Mouse (Mus musculus): ENCODE data around the gene Sycn. TPM values are rescaled to one million over a fixed set of nuclear protein-coding genes. Genes with fewer than 3 reads are reported as not detected.

Gene Sycn
- polyA plus RNA-seq, 1 experiment from 2014 or later: not detected

DNA sequence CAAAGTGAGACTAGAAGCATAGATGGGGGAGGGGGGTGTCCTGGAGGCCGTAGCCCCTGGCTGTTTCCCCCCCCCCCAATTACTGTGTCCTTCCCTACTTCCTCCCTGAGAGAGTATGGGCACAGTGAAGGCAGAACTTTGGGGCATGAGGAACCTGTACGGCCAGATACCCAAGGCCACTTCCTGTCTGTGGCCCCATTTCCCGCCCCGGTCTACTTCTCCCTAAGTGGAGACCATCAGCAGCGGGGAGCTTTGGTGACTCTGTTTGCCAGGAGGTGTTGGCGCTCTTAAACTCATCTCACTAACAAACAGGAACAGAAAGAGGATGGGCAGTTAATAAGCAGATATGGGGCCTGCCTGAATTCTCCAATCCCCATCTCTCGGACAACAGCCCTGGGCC lies 6.9 kb downstream of the Sycn start:
- no peak overlapping the region for H3K27ac ChIP-seq (ENCODE audit: low read depth, low read length)
- no peak overlapping the region for H3K4me3 ChIP-seq (ENCODE audit: low read depth, low read length)
- no peak overlapping the region for H3K4me2 ChIP-seq
- DNase-seq (ENCODE audit: low spot score, missing footprints) (no peak), ATAC-seq (ENCODE audit: low FRiP score) (no peak)
- WGBS: 70% methylated on average over 7 of the region's 7 CpGs
- peaks cover 15% of the 10 kb centered on the region for H3K4me1 ChIP-seq (ENCODE audit: control insufficient read depth, insufficient read depth, low read length)
- no peak overlapping the region for H3K9ac ChIP-seq (ENCODE audit: low read length)
- H3K27me3 ChIP-seq (ENCODE audit: control insufficient read depth, insufficient read depth, low read length): peaks cover 18% of the 10 kb centered on the region
- H3K36me3 ChIP-seq (ENCODE audit: control insufficient read depth, insufficient read depth, low read length): no peaks in the 10 kb centered on the region
- no peaks in the 10 kb centered on the region; the same call in 1 of the 2 replicates for H3K9me3 ChIP-seq (ENCODE audit: control insufficient read depth, low read length)

DNA sequence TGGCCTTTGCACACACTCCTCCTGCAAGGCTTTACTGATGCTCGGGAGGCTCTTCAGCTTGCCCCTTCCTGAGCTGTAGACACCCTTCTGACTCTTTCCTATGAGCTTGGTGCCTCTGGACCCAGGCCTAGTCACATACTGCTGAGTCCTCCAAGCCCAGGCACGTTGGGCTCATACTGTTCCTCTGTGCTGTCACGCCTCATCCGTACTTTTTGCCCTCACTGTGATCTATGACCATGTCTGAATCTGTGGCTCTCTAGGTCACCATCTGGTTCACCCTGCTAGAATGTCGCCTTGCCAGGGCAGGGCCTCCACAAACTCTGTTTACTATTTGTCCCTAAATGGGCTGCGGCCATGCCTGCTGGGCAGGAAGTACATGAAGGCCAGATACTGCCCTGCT lies 12.4 kb downstream of the Sycn start:
- 94% methylated on average over 6 of the region's 6 CpGs for WGBS
- Histone ChIP-seq H3K4me2 (no peak overlapping the region), H3K4me3 (ENCODE audit: low read depth, low read length) (no peak overlapping the region), H3K9ac (ENCODE audit: low read length) (no peak overlapping the region), H3K27me3 (ENCODE audit: control insufficient read depth, insufficient read depth, low read length) (no peaks in the 10 kb centered on the region), H3K27ac (ENCODE audit: low read depth, low read length) (no peak overlapping the region), H3K4me1 (ENCODE audit: control insufficient read depth, insufficient read depth, low read length) (no peaks in the 10 kb centered on the region), H3K9me3 (ENCODE audit: control insufficient read depth, low read length) (no peaks in the 10 kb centered on the region; the same call in 1 of the 2 replicates), H3K36me3 (ENCODE audit: control insufficient read depth, insufficient read depth, low read length) (0 out of 2 replicates have a peak, but pooled peaks cover 2% of the 10 kb centered on the region)
- DNase-seq (ENCODE audit: low spot score, missing footprints): no peak
- no peak for ATAC-seq (ENCODE audit: low FRiP score)

DNA sequence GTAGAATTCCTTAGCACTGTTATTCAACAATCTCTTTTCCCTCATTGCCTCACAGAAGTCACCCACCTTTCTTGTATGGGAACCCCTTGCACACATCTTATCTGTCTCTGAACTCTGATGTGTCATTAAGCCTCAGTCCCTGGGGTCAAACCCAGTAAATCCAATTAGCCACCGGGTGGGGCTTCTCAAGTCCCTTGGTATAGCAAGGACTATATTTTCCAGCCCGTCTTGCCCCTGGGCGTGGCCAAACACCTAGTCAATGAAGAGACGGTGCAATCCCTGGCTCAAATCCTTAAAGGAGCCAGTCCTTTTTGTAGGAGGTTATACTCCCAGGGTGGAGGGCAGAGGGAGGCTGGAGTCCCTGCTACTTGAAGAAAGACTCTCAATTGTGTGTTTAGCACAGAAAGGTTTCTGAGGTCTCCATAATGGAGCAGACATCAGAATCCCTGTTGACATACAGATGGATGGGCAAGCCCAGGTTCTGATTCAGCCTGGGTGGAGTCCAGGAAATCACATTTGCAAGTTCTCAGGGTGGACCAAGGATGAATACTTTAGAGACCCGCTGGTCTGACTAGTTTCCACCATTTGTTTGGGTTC lies 15.4 kb downstream of the Sycn start:
- Histone ChIP-seq H3K27me3 (ENCODE audit: control insufficient read depth, insufficient read depth, low read length) (no peaks in the 10 kb centered on the region), H3K9ac (ENCODE audit: low read length) (no peak overlapping the region), H3K9me3 (ENCODE audit: control insufficient read depth, low read length) (no peaks in the 10 kb centered on the region; the same call in 1 of the 2 replicates), H3K4me2 (no peak overlapping the region), H3K27ac (ENCODE audit: low read depth, low read length) (no peak overlapping the region), H3K36me3 (ENCODE audit: control insufficient read depth, insufficient read depth, low read length) (0 out of 2 replicates have a peak, but pooled peaks cover 5% of the 10 kb centered on the region), H3K4me1 (ENCODE audit: control insufficient read depth, insufficient read depth, low read length) (no peaks in the 10 kb centered on the region), H3K4me3 (ENCODE audit: low read depth, low read length) (no peak overlapping the region)
- DNase-seq (ENCODE audit: low spot score, missing footprints) (no peak), ATAC-seq (ENCODE audit: low FRiP score) (no peak)
- WGBS: 17% methylated on average over 5 of the region's 5 CpGs

DNA sequence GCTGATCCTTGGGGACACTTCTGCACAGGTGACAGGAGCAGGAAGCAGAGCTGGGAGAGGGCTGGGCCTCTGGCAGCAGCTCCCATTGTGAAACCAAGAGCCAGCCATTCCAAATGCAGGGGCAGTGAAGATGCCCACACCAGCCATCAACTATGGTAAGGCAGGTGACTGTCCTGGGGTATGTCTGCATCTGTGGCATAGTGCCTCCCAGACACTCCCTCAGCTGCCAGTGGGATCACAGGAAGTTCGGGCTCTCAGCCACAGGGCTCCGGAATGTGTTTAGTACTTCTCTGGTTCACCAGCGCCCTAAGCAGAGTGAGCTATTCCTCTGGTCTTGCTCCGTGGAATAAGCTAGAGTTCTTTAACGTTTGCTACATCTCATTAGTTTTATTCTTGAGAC lies 16.4 kb downstream of the Sycn start:
- 82% methylated on average over 5 of the region's 5 CpGs for WGBS
- ATAC-seq (ENCODE audit: low FRiP score): no peak
- H3K4me2 ChIP-seq: no peak overlapping the region
- H3K9me3 ChIP-seq (ENCODE audit: control insufficient read depth, low read length): no peaks in the 10 kb centered on the region; the same call in 1 of the 2 replicates
- H3K27me3 ChIP-seq (ENCODE audit: control insufficient read depth, insufficient read depth, low read length): no peaks in the 10 kb centered on the region
- H3K27ac ChIP-seq (ENCODE audit: low read depth, low read length): no peak overlapping the region
- no peak overlapping the region for H3K9ac ChIP-seq (ENCODE audit: low read length)
- H3K4me1 ChIP-seq (ENCODE audit: control insufficient read depth, insufficient read depth, low read length): no peaks in the 10 kb centered on the region
- H3K36me3 ChIP-seq (ENCODE audit: control insufficient read depth, insufficient read depth, low read length): peaks cover 5% of the 10 kb centered on the region; the same call in 1 of the 2 replicates
- no peak overlapping the region for H3K4me3 ChIP-seq (ENCODE audit: low read depth, low read length)
- DNase-seq (ENCODE audit: low spot score, missing footprints): no peak

DNA sequence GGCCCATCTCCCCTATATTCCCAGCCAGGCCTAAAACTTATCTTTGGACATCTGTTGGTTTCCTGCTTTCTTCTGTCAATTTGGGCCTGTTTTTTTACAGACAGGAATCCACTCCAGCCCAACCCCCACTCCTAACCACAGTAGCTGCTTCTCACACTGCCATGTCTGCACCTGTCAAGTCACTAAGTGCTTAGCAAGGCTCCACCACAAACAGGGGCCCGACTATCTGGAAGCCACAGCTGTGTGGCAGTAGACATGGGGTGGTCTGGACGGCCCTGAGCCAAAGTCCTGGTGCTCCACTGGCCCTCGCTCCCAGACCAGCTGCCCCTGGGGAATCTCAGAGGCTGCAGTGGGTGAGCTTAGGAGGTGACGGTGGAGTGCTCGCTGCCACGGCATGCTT lies 17.0 kb downstream of the Sycn start:
- no peaks in the 10 kb centered on the region for H3K27me3 ChIP-seq (ENCODE audit: control insufficient read depth, insufficient read depth, low read length)
- no peaks in the 10 kb centered on the region for H3K4me1 ChIP-seq (ENCODE audit: control insufficient read depth, insufficient read depth, low read length)
- DNase-seq (ENCODE audit: low spot score, missing footprints): no peak
- no peaks in the 10 kb centered on the region; the same call in 1 of the 2 replicates for H3K9me3 ChIP-seq (ENCODE audit: control insufficient read depth, low read length)
- no peak overlapping the region for H3K4me3 ChIP-seq (ENCODE audit: low read depth, low read length)
- peaks cover 9% of the 10 kb centered on the region for H3K36me3 ChIP-seq (ENCODE audit: control insufficient read depth, insufficient read depth, low read length)
- 87% methylated on average over 6 of the region's 6 CpGs for whole genome bisulfite sequencing
- no peak overlapping the region for H3K9ac ChIP-seq (ENCODE audit: low read length)
- H3K27ac ChIP-seq (ENCODE audit: low read depth, low read length): no peak overlapping the region
- no peak for ATAC-seq (ENCODE audit: low FRiP score)
- H3K4me2 ChIP-seq: no peak overlapping the region

DNA sequence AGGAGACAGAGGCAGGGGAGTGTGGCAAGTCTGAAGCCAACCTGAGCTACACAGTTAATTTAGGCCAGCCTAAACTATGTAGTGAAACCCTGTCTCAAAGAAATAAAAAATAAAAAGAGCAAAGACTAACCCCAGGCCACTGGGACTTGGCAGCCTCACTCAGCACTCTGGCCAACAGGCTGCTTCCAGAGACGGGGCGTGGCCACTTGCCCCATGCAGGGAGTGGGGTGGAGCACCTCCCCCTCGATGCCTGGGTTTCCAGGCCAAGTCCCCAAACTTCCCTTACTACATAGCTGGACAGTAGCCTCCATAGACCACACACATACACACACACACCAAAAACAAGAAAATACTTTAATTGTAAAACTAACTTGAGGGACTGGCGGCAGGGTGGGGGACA lies 17.8 kb downstream of the Sycn start:
- no peaks in the 10 kb centered on the region for H3K4me1 ChIP-seq (ENCODE audit: control insufficient read depth, insufficient read depth, low read length)
- H3K9me3 ChIP-seq (ENCODE audit: control insufficient read depth, low read length): no peaks in the 10 kb centered on the region
- H3K4me3 ChIP-seq (ENCODE audit: low read depth, low read length): no peak overlapping the region
- H3K4me2 ChIP-seq: no peak overlapping the region
- WGBS: 58% methylated on average over 4 of the region's 4 CpGs
- no peak overlapping the region for H3K27ac ChIP-seq (ENCODE audit: low read depth, low read length)
- ATAC-seq (ENCODE audit: low FRiP score): no peak
- H3K9ac ChIP-seq (ENCODE audit: low read length): no peak overlapping the region
- no peaks in the 10 kb centered on the region for H3K27me3 ChIP-seq (ENCODE audit: control insufficient read depth, insufficient read depth, low read length)
- peaks cover 12% of the 10 kb centered on the region for H3K36me3 ChIP-seq (ENCODE audit: control insufficient read depth, insufficient read depth, low read length)
- no peak for DNase-seq (ENCODE audit: low spot score, missing footprints)

DNA sequence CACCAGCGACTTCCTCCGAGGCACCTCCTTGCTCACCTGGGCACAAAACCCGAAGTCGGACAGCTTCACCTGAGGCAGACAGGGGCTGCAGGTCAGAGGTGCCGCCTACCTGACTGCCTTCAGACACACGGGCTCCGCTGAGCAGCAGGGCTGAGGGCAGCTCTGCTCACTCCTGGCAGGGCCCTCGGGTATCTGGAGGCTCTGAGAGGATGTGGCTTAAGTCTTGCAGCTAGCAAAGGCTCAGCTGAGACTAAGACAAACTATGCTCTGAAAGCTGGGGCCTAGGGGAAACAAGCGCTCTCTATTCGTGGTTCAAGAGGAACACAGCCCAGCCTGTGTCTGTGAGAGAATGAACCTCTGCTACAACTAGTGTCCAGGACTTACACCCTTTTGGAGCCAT lies 20.2 kb downstream of the Sycn start:
- Histone ChIP-seq H3K27me3 (ENCODE audit: control insufficient read depth, insufficient read depth, low read length) (no peaks in the 10 kb centered on the region), H3K9me3 (ENCODE audit: control insufficient read depth, low read length) (no peaks in the 10 kb centered on the region), H3K36me3 (ENCODE audit: control insufficient read depth, insufficient read depth, low read length) (peaks cover 22% of the 10 kb centered on the region), H3K4me1 (ENCODE audit: control insufficient read depth, insufficient read depth, low read length) (no peaks in the 10 kb centered on the region), H3K9ac (ENCODE audit: low read length) (no peak overlapping the region), H3K27ac (ENCODE audit: low read depth, low read length) (no peak overlapping the region), H3K4me2 (no peak overlapping the region), H3K4me3 (ENCODE audit: low read depth, low read length) (no peak overlapping the region)
- DNase-seq (ENCODE audit: low spot score, missing footprints) (no peak), ATAC-seq (ENCODE audit: low FRiP score) (no peak)
- 91% methylated on average over 10 of the region's 10 CpGs for WGBS

DNA sequence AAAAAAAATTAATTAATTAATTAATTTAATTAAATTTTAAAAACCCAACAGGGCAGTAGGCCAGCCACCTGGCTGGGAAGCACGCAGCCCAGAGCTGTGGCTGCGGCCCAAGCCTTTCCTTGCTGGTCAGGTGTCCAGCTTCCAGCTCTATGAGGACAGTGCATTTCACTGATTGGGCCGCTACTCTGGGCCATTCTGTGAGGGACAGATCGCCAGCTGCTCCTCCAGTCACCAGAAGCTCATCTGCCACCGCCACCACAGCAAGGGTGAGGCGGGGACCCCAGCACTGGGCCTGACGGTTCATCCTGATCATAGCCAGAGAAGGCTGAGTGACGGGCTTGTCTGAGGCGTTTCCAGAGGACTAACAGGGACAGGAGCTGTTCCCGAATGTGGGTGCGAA lies 21.3 kb downstream of the Sycn start:
- WGBS: 87% methylated on average over 11 of the region's 11 CpGs
- Histone ChIP-seq H3K27ac (ENCODE audit: low read depth, low read length) (no peak overlapping the region), H3K9ac (ENCODE audit: low read length) (no peak overlapping the region), H3K27me3 (ENCODE audit: control insufficient read depth, insufficient read depth, low read length) (no peaks in the 10 kb centered on the region), H3K9me3 (ENCODE audit: control insufficient read depth, low read length) (no peaks in the 10 kb centered on the region), H3K36me3 (ENCODE audit: control insufficient read depth, insufficient read depth, low read length) (peaks cover 26% of the 10 kb centered on the region), H3K4me1 (ENCODE audit: control insufficient read depth, insufficient read depth, low read length) (no peaks in the 10 kb centered on the region), H3K4me3 (ENCODE audit: low read depth, low read length) (no peak overlapping the region), H3K4me2 (no peak overlapping the region)
- ATAC-seq (ENCODE audit: low FRiP score): no peak
- no peak for DNase-seq (ENCODE audit: low spot score, missing footprints)

DNA sequence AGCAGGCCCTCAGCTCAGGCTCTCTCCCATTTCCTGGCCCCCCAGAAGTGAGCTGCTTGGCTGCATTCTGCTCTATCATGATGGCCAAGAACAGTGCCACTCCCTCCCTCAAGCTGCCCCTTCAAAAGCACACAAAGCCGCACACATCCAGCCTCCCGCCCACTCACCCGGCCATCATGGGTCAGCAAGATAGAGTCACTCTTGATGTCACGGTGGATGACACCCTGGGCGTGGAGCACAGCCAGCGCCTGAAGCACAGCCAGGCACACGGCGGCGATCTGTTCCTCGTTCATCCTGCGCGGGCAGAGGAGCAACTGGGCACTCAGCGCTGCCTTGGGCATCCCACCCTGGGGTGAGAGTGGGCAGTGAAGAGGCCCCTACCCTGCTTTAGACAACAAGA lies 21.7 kb downstream of the Sycn start:
- no peak overlapping the region for H3K4me2 ChIP-seq
- no peaks in the 10 kb centered on the region for H3K4me1 ChIP-seq (ENCODE audit: control insufficient read depth, insufficient read depth, low read length)
- H3K27ac ChIP-seq (ENCODE audit: low read depth, low read length): no peak overlapping the region
- no peaks in the 10 kb centered on the region for H3K9me3 ChIP-seq (ENCODE audit: control insufficient read depth, low read length)
- H3K36me3 ChIP-seq (ENCODE audit: control insufficient read depth, insufficient read depth, low read length): peaks cover 27% of the 10 kb centered on the region
- H3K27me3 ChIP-seq (ENCODE audit: control insufficient read depth, insufficient read depth, low read length): no peaks in the 10 kb centered on the region
- WGBS: 94% methylated on average over 13 of the region's 13 CpGs
- DNase-seq (ENCODE audit: low spot score, missing footprints) (no peak), ATAC-seq (ENCODE audit: low FRiP score) (no peak)
- H3K9ac ChIP-seq (ENCODE audit: low read length): no peak overlapping the region
- no peak overlapping the region for H3K4me3 ChIP-seq (ENCODE audit: low read depth, low read length)
